Mouse (Mus musculus) heart, embryonic 10.5 days (tissue): ENCODE results near the gene Zfp653. TPM values are rescaled to one million over a fixed set of nuclear protein-coding genes. Genes with fewer than 3 reads are reported as not detected.

Source experiments
- DNase-seq: peaks from one replicate; pipeline ENCODE4 v3.0.0-alpha.2; 2017; ENCODE audit warnings: low spot score
- H3K27ac ChIP-seq: fragments of 300-500 bp; sonication (generic); 2 replicates; pipeline ENCODE4 v1.5.1; 2016; ENCODE audit warnings: mild to moderate bottlenecking
- H3K27me3 ChIP-seq: fragments of 300-500 bp; sonication (generic); 2 replicates; pipeline ENCODE4 v1.6.1; 2016; ENCODE audit warnings: mild to moderate bottlenecking; ENCODE audit not compliant: poor library complexity, insufficient read depth, severe bottlenecking
- H3K36me3 ChIP-seq: fragments of 300-500 bp; sonication (generic); 2 replicates; pipeline ENCODE4 v1.6.1; 2016; ENCODE audit warnings: mild to moderate bottlenecking, moderate library complexity
- H3K4me1 ChIP-seq: fragments of 300-500 bp; sonication (generic); 2 replicates; pipeline ENCODE4 v1.6.1; 2016; ENCODE audit warnings: mild to moderate bottlenecking
- H3K4me3 ChIP-seq: fragments of 300-500 bp; sonication (generic); 2 replicates; pipeline ENCODE4 v1.5.1; 2016; ENCODE audit warnings: mild to moderate bottlenecking, moderate library complexity
- H3K9me3 ChIP-seq: fragments of 300-500 bp; sonication (generic); 2 replicates; pipeline ENCODE4 v1.6.1; 2016; ENCODE audit warnings: mild to moderate bottlenecking, moderate library complexity
- WGBS: fragments of 180-500 bp; shearing (Covaris S2); methylation state at CpG from one replicate; pipeline ENCODE4 v1.1.7; 2016; 5-methylcytosine and 5-hydroxymethylcytosine counted together
- polyA plus RNA-seq: library from polyadenylated mRNA; unstranded; fragments of >200 nt; fragmentation: Nextera tagmentation; extraction: Ambion mirVana; gene quantifications from 2 replicates; pipeline ENCODE4 v1.2.1, GENCODE M21; 2016

Zfp653 gene
- polyA plus RNA-seq, 1 experiment from 2014 or later = 10.8 TPM

- Histone ChIP-seq H3K27me3 (peaks cover 40% of the 10 kb centered on the region), H3K4me3 (no peak overlapping the region), H3K4me1 (peaks cover 26% of the 10 kb centered on the region), H3K36me3 (no peaks in the 10 kb centered on the region), H3K27ac (no peak overlapping the region), H3K9me3 (no peaks in the 10 kb centered on the region)
- no peak for DNase-seq
- 58% methylated on average over 9 of the region's 9 CpGs for WGBS
Measured at GRCm38 (mm10) chr9:22047329-22047728, 23.8 kb downstream of the Zfp653 start.

GRCm38 (mm10) chr9:22041832-22042231 is 29.3 kb downstream of the Zfp653 start:
- no peaks in the 10 kb centered on the region for H3K9me3 ChIP-seq
- WGBS = 70% methylated on average over 2 of the region's 2 CpGs

DNA sequence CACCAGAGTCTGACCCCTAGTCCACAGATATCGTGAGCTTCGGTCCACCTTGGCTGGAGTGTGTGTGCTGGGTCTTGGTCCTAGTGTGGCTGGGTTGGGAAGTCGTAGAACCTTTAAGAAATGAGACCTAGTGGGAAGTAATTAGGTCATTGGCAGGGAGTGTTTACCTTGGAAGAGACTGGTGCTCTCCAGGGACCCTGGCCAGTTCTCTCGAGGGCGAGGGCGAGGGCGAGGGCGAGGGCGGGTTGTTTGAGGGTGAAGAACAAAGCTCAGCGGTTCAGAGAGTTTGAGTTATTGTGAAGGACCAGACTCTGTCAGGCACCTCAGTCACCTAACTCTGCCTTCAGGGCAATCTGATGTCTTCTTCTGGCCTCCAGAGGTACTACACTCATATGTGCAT is 33.4 kb downstream of the Zfp653 start:
- WGBS = 77% methylated on average over 10 of the region's 10 CpGs
- no peak overlapping the region for H3K27ac ChIP-seq
- H3K4me1 ChIP-seq = no peaks in the 10 kb centered on the region
- H3K4me3 ChIP-seq = no peak overlapping the region
- no peaks in the 10 kb centered on the region for H3K9me3 ChIP-seq
- no peaks in the 10 kb centered on the region for H3K36me3 ChIP-seq
- H3K27me3 ChIP-seq = no peaks in the 10 kb centered on the region
- no peak for DNase-seq

More at GRCm38 (mm10) chr9:22041832-22042231, 29.3 kb downstream of the Zfp653 start:
- DNase-seq = no peak
- H3K27ac ChIP-seq = no peak overlapping the region
- H3K36me3 ChIP-seq = no peaks in the 10 kb centered on the region
- no peaks in the 10 kb centered on the region; the same call in 1 of the 2 replicates for H3K27me3 ChIP-seq
- no peak overlapping the region for H3K4me3 ChIP-seq
- H3K4me1 ChIP-seq = no peaks in the 10 kb centered on the region

DNA sequence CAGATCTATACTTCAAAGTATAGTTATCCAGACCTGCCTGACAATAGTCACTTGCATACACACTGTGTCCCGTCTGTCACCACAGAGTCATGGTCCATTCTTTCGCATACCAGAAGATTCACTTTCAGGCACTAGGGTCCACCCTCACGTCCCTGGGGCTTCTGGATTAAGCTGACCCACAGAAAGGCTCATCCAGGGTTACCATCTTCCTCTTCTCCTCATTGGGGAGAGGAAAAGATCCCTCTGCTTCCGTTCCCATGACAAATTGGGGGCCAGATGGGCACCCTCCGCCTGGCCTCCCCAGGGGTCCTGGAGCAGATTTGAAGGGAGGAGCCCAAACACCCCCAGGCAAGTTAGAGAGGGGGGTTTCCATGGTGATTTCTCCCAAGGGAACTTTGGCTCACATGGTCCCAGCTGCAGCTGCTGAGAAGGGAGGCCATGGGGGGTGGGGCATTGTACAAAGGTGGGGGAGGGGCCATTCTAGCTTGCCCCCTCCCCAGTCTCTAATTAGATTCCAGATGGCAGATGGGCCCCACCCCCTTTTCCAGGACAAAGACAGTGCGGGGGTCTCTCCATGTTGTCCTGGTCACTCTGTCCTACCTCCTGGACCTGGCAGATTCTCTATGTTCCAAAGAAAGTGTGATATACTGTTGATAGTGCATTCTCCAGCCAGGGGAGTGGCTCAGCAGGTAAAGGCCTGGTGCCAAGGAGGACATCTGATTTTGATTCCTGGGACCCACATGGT is 35.7 kb downstream of the Zfp653 start:
- Histone ChIP-seq H3K4me1 (no peaks in the 10 kb centered on the region), H3K9me3 (no peaks in the 10 kb centered on the region), H3K4me3 (no peak overlapping the region), H3K27ac (no peak overlapping the region), H3K27me3 (peaks cover 3% of the 10 kb centered on the region), H3K36me3 (no peaks in the 10 kb centered on the region)
- no peak for DNase-seq
- WGBS = 46% methylated on average over 6 of the region's 6 CpGs

- Histone ChIP-seq H3K27ac (no peak overlapping the region), H3K4me3 (no peak overlapping the region), H3K9me3 (no peaks in the 10 kb centered on the region), H3K27me3 (peaks cover 9% of the 10 kb centered on the region), H3K36me3 (no peaks in the 10 kb centered on the region), H3K4me1 (0 out of 2 replicates have a peak, but pooled peaks cover 9% of the 10 kb centered on the region)
- DNase-seq = no peak
- WGBS = 87% methylated on average over 9 of the region's 9 CpGs
Measured at GRCm38 (mm10) chr9:22030386-22030785, 40.8 kb downstream of the Zfp653 start.

DNA sequence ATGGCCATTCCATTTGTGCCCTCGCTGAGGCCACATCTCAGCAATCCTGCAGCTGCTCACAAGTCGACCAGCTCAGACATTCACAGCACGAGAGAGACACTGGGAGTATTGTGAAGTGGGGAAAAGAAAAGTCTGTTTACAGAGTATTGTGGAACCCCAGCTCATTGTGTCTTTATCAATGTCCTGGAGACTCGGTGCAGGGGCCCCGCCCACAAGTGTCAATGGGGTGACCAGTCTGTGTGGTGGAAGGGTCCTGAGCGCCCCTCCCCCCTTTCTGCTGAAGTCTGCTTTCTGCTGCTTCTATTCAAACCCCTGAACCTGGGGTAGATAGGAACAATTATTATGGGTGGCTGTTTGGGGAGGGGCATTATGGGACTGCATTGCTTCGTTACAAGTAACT is 42.7 kb downstream of the Zfp653 start:
- 47% methylated on average over 7 of the region's 7 CpGs for WGBS
- Histone ChIP-seq H3K27ac (no peak overlapping the region), H3K27me3 (peaks cover 13% of the 10 kb centered on the region), H3K36me3 (no peaks in the 10 kb centered on the region), H3K4me1 (peaks cover 15% of the 10 kb centered on the region; the same call in 1 of the 2 replicates), H3K9me3 (no peaks in the 10 kb centered on the region), H3K4me3 (no peak overlapping the region)
- DNase-seq = no peak

- DNase-seq = no peak
- Histone ChIP-seq H3K4me1 (peaks cover 15% of the 10 kb centered on the region; the same call in 1 of the 2 replicates), H3K4me3 (no peak overlapping the region), H3K27ac (no peak overlapping the region), H3K27me3 (peaks cover 9% of the 10 kb centered on the region; the same call in 1 of the 2 replicates), H3K36me3 (no peaks in the 10 kb centered on the region), H3K9me3 (no peaks in the 10 kb centered on the region)
- 59% methylated on average over 8 of the region's 8 CpGs for WGBS
Measured at GRCm38 (mm10) chr9:22024592-22024991, 46.6 kb downstream of the Zfp653 start.

- Histone ChIP-seq H3K27ac (no peak overlapping the region), H3K36me3 (peaks cover 23% of the 10 kb centered on the region), H3K4me1 (no peaks in the 10 kb centered on the region), H3K27me3 (no peaks in the 10 kb centered on the region), H3K9me3 (no peaks in the 10 kb centered on the region), H3K4me3 (no peak overlapping the region)
- WGBS = 67% methylated on average over 7 of the region's 7 CpGs
- no peak for DNase-seq
Measured at GRCm38 (mm10) chr9:22017208-22017825, 53.9 kb downstream of the Zfp653 start.

DNA sequence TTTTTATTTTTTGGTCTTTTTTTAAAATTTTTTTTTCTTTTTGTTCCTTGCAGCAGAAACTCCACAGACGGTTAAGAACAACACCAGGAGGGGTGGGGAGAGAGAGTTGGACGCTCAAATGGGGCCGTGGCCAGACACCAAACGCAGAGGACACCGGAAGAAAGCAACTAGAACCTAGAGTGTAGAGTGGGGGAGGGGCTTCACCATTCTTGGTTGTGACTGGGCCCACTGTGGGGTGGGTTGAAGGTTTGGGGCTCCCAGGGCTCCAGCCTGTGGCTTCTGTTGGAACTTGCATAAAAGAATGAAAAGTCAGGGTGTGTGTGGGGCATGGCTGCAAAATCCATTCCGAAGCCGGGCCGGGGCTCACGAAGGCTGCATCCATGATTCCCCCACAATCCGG is 54.9 kb downstream of the Zfp653 start:
- Histone ChIP-seq H3K9me3 (no peaks in the 10 kb centered on the region), H3K4me3 (no peak overlapping the region), H3K27me3 (no peaks in the 10 kb centered on the region), H3K36me3 (peaks cover 34% of the 10 kb centered on the region), H3K27ac (no peak overlapping the region), H3K4me1 (no peaks in the 10 kb centered on the region)
- 72% methylated on average over 10 of the region's 10 CpGs for WGBS
- DNase-seq = no peak

DNA sequence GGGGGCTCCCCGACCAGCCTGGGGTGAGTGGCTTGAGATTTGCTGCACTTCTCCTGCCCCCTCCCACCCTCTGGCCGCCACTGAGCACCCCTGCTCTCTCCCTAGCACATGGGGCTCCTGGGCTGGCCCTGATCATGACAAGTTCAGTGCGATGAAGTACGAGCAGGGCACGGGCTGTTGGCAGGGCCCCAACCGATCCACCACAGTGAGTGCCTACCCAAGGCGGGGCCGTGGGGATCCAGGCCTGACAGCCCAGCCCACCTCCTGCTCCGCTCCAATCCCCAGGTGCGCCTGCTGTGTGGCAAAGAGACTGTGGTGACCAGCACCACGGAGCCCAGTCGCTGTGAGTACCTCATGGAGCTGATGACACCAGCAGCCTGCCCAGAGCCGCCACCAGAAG is 58.4 kb downstream of the Zfp653 start:
- Histone ChIP-seq H3K27ac (no peak overlapping the region), H3K4me1 (no peaks in the 10 kb centered on the region), H3K27me3 (no peaks in the 10 kb centered on the region), H3K9me3 (no peaks in the 10 kb centered on the region), H3K4me3 (no peak overlapping the region), H3K36me3 (peaks cover 69% of the 10 kb centered on the region)
- no peak for DNase-seq
- 93% methylated on average over 13 of the region's 13 CpGs for WGBS

DNA sequence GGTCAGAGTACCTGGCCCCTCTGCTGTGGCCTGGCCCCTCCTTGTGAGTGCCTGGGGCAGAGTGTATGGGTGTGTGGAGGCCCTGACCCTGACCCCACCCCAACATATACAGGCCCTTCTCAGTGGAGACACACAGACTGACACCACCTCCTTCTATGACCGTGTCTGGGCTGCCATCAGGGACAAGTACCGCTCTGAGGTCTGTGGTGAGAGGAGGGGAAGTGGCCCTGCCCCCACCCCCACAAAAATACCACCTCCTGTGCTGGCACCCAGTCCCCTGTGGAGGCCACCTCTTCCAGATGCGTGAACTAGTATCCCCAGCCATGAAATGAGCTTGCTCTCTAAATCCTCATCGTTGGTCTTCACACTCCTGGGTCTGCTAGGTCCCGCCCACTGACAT is 60.1 kb downstream of the Zfp653 start:
- Histone ChIP-seq H3K36me3 (peaks cover 86% of the 10 kb centered on the region), H3K4me1 (no peaks in the 10 kb centered on the region), H3K27ac (no peak overlapping the region), H3K27me3 (no peaks in the 10 kb centered on the region), H3K9me3 (no peaks in the 10 kb centered on the region), H3K4me3 (no peak overlapping the region)
- WGBS = 83% methylated on average over 5 of the region's 5 CpGs
- no peak for DNase-seq
